Mouse (Mus musculus) heart, embryonic 11.5 days (tissue): ENCODE measurements at regions not wholly inside any gene's neighbourhood (a gene's known extent, or its start where the extent isn't known, plus 50 kb on each side); places are given as distances from the start of the nearest gene placed in this dataset.
A peak's percentile ranks its signal among the peaks of the same experiment; 100 is the strongest.

Experiments
- ATAC-seq: fragments of 200-750 bp; cut with Nextera tagmentation; replicated peaks from 2 replicates; pipeline ENCODE4 v1.8.0; 2017; ENCODE audit warnings: moderate library complexity; ENCODE audit not compliant: insufficient number of reproducible peaks, low FRiP score, low TSS enrichment
- H3K27ac ChIP-seq: fragments of 300-500 bp; sonication (generic); 2 replicates; pipeline ENCODE4 v1.5.1; 2014; ENCODE audit warnings: mild to moderate bottlenecking, low read depth, low read length
- H3K27me3 ChIP-seq: fragments of 300-500 bp; sonication (generic); 2 replicates; pipeline ENCODE4 v1.6.1; 2014; ENCODE audit warnings: mild to moderate bottlenecking, low read length, mixed read lengths; ENCODE audit not compliant: control insufficient read depth, insufficient read depth
- H3K36me3 ChIP-seq: fragments of 300-500 bp; sonication (generic); 2 replicates; pipeline ENCODE4 v1.6.1; 2014; ENCODE audit warnings: mild to moderate bottlenecking, low read length, moderate library complexity, mixed read lengths; ENCODE audit not compliant: control insufficient read depth, insufficient read depth
- H3K4me1 ChIP-seq: fragments of 300-500 bp; sonication (generic); 2 replicates; pipeline ENCODE4 v1.6.1; 2014; ENCODE audit warnings: low read length; ENCODE audit not compliant: control insufficient read depth, insufficient read depth
- H3K4me2 ChIP-seq: fragments of 300-500 bp; sonication (generic); 2 replicates; pipeline ENCODE4 v1.6.1; 2014; ENCODE audit warnings: mild to moderate bottlenecking, moderate library complexity
- H3K4me3 ChIP-seq: fragments of 300-500 bp; sonication (generic); 2 replicates; pipeline ENCODE4 v1.5.1; 2014; ENCODE audit warnings: low read depth, low read length
- H3K9ac ChIP-seq: fragments of 300-500 bp; sonication (generic); 2 replicates; pipeline ENCODE4 v1.6.1; 2014; ENCODE audit warnings: mild to moderate bottlenecking, low read depth, low read length, moderate library complexity
- H3K9me3 ChIP-seq: fragments of 300-500 bp; sonication (generic); replicated peaks from 2 replicates; pipeline ENCODE4 v1.6.1; 2016; ENCODE audit warnings: low read length; ENCODE audit not compliant: control insufficient read depth
- WGBS: fragments of 180-500 bp; shearing (Covaris S2); extraction: QIAGEN DNeasy Blood & Tissue Kit; methylation state at CpG from one replicate; pipeline ENCODE4 v1.1.7; 2014; ENCODE audit not compliant: insufficient replicate concordance; 5-methylcytosine and 5-hydroxymethylcytosine counted together

DNA sequence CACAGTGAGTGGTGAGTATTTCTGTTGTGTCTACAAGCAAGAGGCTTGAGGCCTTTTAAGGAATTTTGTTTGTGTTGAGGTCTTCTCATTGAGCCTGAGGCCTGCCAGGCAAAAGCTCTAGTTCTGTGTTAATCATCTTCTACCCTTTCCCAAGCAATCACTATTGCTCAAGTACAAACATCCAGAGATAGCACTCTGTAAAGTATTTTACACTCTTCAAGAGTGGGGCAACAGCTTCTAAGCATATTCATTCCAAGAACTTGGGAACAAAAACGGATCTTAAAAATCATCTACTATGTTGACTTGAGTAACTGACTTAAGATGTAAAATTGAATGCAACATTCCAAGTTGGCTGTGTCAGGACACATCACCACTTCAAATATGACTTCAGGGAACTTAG lies 378.7 kb upstream of the Gm5148 start:
- no peak overlapping the region for H3K4me3 ChIP-seq
- H3K4me1 ChIP-seq: no peaks in the 10 kb centered on the region
- 77% methylated on average over 1 of the region's 1 CpGs for WGBS
- no peaks in the 10 kb centered on the region for H3K9me3 ChIP-seq
- no peak overlapping the region for H3K4me2 ChIP-seq
- H3K27ac ChIP-seq: no peak overlapping the region
- no peaks in the 10 kb centered on the region for H3K27me3 ChIP-seq
- no peaks in the 10 kb centered on the region for H3K36me3 ChIP-seq
- ATAC-seq: no peak
- H3K9ac ChIP-seq: no peak overlapping the region

DNA sequence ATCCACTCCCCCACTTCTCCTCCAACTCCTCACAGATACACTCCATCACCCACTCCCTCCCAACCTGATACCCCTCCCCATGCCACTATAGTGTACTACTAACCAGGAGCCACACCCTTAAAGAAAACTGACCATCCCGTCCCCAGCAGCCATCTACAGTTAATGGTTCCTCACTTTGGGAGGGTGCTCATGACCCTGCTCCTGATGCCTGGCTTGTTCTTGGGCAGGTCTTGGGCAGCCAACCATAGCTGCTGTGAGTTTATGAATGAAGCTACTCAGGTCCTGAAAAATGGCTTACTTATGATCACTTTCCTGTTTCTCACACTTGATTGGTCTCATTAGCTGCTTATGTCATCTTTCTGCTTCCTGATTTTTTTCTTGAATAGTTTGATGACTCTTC lies 377.9 kb upstream of the Gm5148 start:
- Histone ChIP-seq H3K4me1 (no peaks in the 10 kb centered on the region), H3K4me2 (no peak overlapping the region), H3K36me3 (no peaks in the 10 kb centered on the region), H3K4me3 (no peak overlapping the region), H3K27me3 (no peaks in the 10 kb centered on the region), H3K9ac (no peak overlapping the region), H3K9me3 (no peaks in the 10 kb centered on the region), H3K27ac (no peak overlapping the region)
- WGBS: 69% methylated on average over 1 of the region's 1 CpGs
- ATAC-seq: no peak

- Histone ChIP-seq H3K36me3 (no peaks in the 10 kb centered on the region), H3K9ac (no peak overlapping the region), H3K4me2 (no peak overlapping the region), H3K27ac (no peak overlapping the region), H3K27me3 (no peaks in the 10 kb centered on the region), H3K4me3 (no peak overlapping the region), H3K4me1 (no peaks in the 10 kb centered on the region), H3K9me3 (no peaks in the 10 kb centered on the region)
- WGBS: 64% methylated on average over 7 of the region's 7 CpGs
- no peak for ATAC-seq
Measured at GRCm38 (mm10) chr3:38094370-38094979, 370.2 kb upstream of the Gm5148 start.

- 30% methylated on average over 6 of the region's 6 CpGs for WGBS
- no peaks in the 10 kb centered on the region for H3K36me3 ChIP-seq
- H3K27me3 ChIP-seq: no peaks in the 10 kb centered on the region
- H3K4me1 ChIP-seq: no peaks in the 10 kb centered on the region
- 0 out of 2 replicates have a peak overlapping the region, but pooled peaks have one; percentile 0 for H3K4me2 ChIP-seq
- no peak overlapping the region for H3K4me3 ChIP-seq
- H3K9ac ChIP-seq: no peak overlapping the region
- H3K27ac ChIP-seq: no peak overlapping the region
- no peak for ATAC-seq
- H3K9me3 ChIP-seq: no peaks in the 10 kb centered on the region
Measured at GRCm38 (mm10) chr3:38084548-38084947, 360.3 kb upstream of the Gm5148 start.

DNA sequence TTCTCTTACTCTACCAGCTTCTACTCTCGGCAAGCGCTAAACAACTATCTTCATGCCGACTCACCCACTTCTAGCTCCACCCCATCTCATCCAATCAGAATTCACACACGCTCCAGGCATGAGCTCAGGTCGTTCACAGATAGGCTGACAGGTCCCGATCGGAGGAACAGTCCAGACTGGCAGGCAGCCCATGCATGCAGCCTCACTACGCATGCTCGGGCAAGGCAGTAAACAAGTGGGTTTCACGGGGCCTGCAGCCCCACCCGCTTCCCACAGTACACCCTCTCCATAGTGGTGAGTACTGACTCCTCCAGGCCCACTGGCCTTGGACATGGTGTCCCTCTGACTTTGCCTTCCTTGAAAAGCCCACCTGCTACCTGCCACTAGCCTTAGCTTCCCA lies 358.1 kb upstream of the Gm5148 start:
- Histone ChIP-seq H3K27me3 (no peaks in the 10 kb centered on the region), H3K4me3 (no peak overlapping the region), H3K36me3 (no peaks in the 10 kb centered on the region), H3K9ac (no peak overlapping the region), H3K27ac (no peak overlapping the region), H3K4me1 (no peaks in the 10 kb centered on the region), H3K9me3 (no peaks in the 10 kb centered on the region), H3K4me2 (no peak overlapping the region)
- 78% methylated on average over 11 of the region's 11 CpGs for WGBS
- ATAC-seq: no peak

GRCm38 (mm10) chr3:38076835-38077234 lies 352.5 kb upstream of the Gm5148 start:
- H3K27ac ChIP-seq: no peak overlapping the region
- H3K4me1 ChIP-seq: no peaks in the 10 kb centered on the region
- 72% methylated on average over 1 of the region's 1 CpGs for WGBS
- H3K4me3 ChIP-seq: no peak overlapping the region
- ATAC-seq: no peak
- H3K36me3 ChIP-seq: no peaks in the 10 kb centered on the region
- no peaks in the 10 kb centered on the region for H3K27me3 ChIP-seq
- no peak overlapping the region for H3K9ac ChIP-seq
- H3K4me2 ChIP-seq: no peak overlapping the region
- 0 out of 2 replicates have a peak, but pooled peaks cover 3% of the 10 kb centered on the region for H3K9me3 ChIP-seq

DNA sequence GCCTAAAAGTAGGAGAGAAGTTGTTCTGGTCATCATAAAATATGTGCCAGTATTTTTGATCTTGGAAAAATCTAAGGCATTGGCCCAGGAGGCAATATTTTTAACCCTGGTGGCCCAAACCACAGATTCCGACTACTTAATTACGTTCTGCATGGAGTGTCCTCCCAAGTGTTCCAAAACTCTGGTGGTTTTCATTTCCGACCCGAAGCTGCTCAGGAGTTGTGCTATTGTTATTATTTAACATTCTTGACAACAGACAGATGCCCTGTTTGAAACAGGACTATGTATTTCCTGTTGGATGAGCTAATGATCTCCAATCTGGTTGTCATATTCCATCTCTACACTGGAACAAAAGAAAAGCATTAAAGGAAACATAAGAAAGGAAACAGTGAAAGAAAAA lies 349.7 kb upstream of the Gm5148 start:
- Histone ChIP-seq H3K4me3 (no peak overlapping the region), H3K27me3 (no peaks in the 10 kb centered on the region), H3K36me3 (no peaks in the 10 kb centered on the region), H3K4me2 (no peak overlapping the region), H3K9ac (no peak overlapping the region), H3K4me1 (no peaks in the 10 kb centered on the region), H3K9me3 (0 out of 2 replicates have a peak, but pooled peaks cover 3% of the 10 kb centered on the region), H3K27ac (no peak overlapping the region)
- WGBS: 83% methylated on average over 4 of the region's 4 CpGs
- ATAC-seq: no peak

DNA sequence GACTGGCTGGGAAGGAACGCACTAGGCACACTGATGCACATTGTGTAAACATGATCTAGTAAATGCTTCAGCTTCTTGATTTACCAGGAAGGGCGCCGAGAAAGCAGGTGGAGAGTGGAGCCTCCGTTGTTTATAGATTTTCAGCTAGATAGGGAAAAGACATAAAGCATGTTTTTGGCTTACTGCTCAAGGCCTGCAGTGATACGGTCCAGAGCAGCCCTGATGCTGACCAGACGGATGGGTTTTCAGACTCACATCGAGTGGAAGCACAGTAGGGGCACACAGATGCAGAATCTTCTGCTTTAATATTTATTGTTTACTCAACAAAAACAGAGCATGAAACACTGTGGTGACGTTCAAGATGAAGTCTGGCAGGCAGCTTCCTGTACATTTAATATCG lies 331.3 kb upstream of the Gm5148 start:
- Histone ChIP-seq H3K4me3 (no peak overlapping the region), H3K27ac (no peak overlapping the region), H3K9me3 (no peaks in the 10 kb centered on the region), H3K4me2 (no peak overlapping the region), H3K36me3 (no peaks in the 10 kb centered on the region), H3K27me3 (no peaks in the 10 kb centered on the region), H3K4me1 (no peaks in the 10 kb centered on the region), H3K9ac (no peak overlapping the region)
- ATAC-seq: no peak
- WGBS: 78% methylated on average over 9 of the region's 9 CpGs

DNA sequence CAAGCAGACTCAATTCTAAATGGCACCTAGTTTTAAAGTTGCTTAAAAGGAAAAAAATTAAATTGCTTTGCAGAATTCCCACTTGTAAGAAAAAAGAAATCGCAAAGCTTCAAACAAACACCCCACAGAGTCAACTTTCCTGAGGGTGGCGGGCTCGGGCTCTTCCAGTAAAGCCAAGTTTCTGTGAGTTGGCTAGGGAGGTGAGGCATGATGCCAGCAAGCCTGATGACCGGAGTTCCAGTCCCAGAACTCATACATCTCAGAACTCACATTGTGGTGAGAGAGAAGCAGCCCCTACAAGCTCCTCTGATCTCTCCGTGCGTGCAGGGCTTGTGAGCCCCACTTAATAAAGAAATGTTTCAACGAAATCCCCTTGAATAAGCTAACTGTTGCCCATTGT lies 328.7 kb upstream of the Gm5148 start:
- no peak overlapping the region for H3K9ac ChIP-seq
- H3K4me2 ChIP-seq: no peak overlapping the region
- H3K9me3 ChIP-seq: no peaks in the 10 kb centered on the region
- 86% methylated on average over 7 of the region's 7 CpGs for WGBS
- H3K36me3 ChIP-seq: no peaks in the 10 kb centered on the region
- H3K4me3 ChIP-seq: no peak overlapping the region
- H3K4me1 ChIP-seq: peaks cover 3% of the 10 kb centered on the region; the same call in 1 of the 2 replicates
- no peak for ATAC-seq
- H3K27ac ChIP-seq: no peak overlapping the region
- no peaks in the 10 kb centered on the region for H3K27me3 ChIP-seq
